Mouse (Mus musculus): ENCODE measurements around the gene Unc79. TPM values are rescaled to one million over a fixed set of nuclear protein-coding genes. Genes with fewer than 3 reads are reported as not detected.

Gene Unc79
- polyA plus RNA-seq, 1 experiment from 2014 or later: 6.3 TPM

- no peak overlapping the region for H3K4me3 ChIP-seq (replicated peaks)
- no peaks in the 10 kb centered on the region for H3K36me3 ChIP-seq
- no peak overlapping the region for H3K27ac ChIP-seq (replicated peaks)
- peaks cover 4% of the 10 kb centered on the region; the same call in 1 of the 2 replicates for H3K4me1 ChIP-seq
- H3K9ac ChIP-seq (replicated peaks): no peak overlapping the region
- 92% methylated on average over 7 of the region's 7 CpGs for WGBS
- H3K9me3 ChIP-seq (replicated peaks): no peaks in the 10 kb centered on the region
- no peak for ATAC-seq (ENCODE audit: low FRiP score)
- no peak overlapping the region for H3K4me2 ChIP-seq
- H3K27me3 ChIP-seq (replicated peaks): no peaks in the 10 kb centered on the region
Observed at GRCm38 (mm10) chr12:102960051-102960775, 11.6 kb downstream of the Unc79 start.

- Histone ChIP-seq H3K4me3 (replicated peaks) (no peak overlapping the region), H3K9ac (replicated peaks) (no peak overlapping the region), H3K9me3 (replicated peaks) (no peaks in the 10 kb centered on the region), H3K27ac (replicated peaks) (no peak overlapping the region), H3K4me1 (peaks cover 4% of the 10 kb centered on the region; the same call in 1 of the 2 replicates), H3K27me3 (replicated peaks) (no peaks in the 10 kb centered on the region), H3K36me3 (no peaks in the 10 kb centered on the region), H3K4me2 (no peak overlapping the region)
- ATAC-seq (ENCODE audit: low FRiP score): no peak
- WGBS: 72% methylated on average over 3 of the region's 3 CpGs
Observed at GRCm38 (mm10) chr12:102961066-102961465, 12.4 kb downstream of the Unc79 start.

- Histone ChIP-seq H3K36me3 (no peaks in the 10 kb centered on the region), H3K27ac (replicated peaks) (no peak overlapping the region), H3K4me2 (no peak overlapping the region), H3K4me3 (replicated peaks) (no peak overlapping the region), H3K4me1 (peaks cover 9% of the 10 kb centered on the region), H3K9ac (replicated peaks) (no peak overlapping the region), H3K9me3 (replicated peaks) (no peaks in the 10 kb centered on the region), H3K27me3 (replicated peaks) (no peaks in the 10 kb centered on the region)
- WGBS: 14% methylated on average over 3 of the region's 3 CpGs
- ATAC-seq (ENCODE audit: low FRiP score): no peak
Observed at GRCm38 (mm10) chr12:102964486-102964885, 15.8 kb downstream of the Unc79 start.

DNA sequence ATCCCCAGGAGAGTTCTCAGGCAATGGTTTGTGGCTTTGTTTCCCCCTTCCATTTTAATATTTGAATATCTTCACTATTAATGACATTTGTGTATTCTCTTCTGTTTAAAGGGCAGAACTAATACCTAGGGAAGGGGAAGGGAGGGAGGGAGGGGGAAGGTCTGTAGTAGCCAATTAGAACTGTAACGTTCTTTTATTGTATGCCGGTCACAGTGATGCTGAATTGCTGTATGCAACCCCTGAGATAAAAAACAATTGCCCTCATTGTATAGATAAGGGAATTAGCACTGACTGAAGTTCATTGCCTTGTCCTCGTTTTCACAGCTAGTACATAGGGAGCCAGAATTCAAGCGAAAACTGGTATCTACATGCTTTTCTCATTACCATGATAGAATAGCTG, 31.9 kb downstream of the Unc79 start:
- Histone ChIP-seq H3K9ac (replicated peaks) (no peak overlapping the region), H3K4me2 (no peak overlapping the region), H3K27me3 (replicated peaks) (no peaks in the 10 kb centered on the region), H3K27ac (replicated peaks) (0 out of 2 replicates have a peak overlapping the region, but pooled peaks have one; percentile 13), H3K36me3 (no peaks in the 10 kb centered on the region), H3K9me3 (replicated peaks) (no peaks in the 10 kb centered on the region), H3K4me3 (replicated peaks) (no peak overlapping the region), H3K4me1 (peaks cover 20% of the 10 kb centered on the region)
- no peak for ATAC-seq (ENCODE audit: low FRiP score)
- WGBS: 9% methylated on average over 4 of the region's 4 CpGs

DNA sequence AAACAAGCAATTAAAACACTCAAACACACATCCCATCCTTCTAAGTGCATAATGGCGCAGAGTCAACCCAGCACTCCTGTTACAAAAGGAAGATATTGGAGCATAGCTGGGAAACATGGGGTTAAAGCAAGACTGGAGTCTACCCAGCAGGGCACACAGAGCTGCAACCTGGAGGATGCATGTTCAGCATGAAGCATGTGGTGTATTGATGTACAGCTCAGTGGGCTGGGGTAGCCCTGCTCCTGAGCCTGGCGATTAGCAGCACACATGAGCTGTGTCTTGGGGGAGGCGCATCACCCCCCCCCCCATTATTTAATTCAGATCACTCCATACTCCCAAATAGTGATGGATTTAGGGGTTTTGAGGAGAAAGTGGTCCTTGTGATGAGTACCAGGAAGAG, 32.9 kb downstream of the Unc79 start:
- WGBS: 82% methylated on average over 3 of the region's 3 CpGs

GRCm38 (mm10) chr12:102985401-102985800, 36.7 kb downstream of the Unc79 start:
- Histone ChIP-seq H3K4me1 (peaks cover 17% of the 10 kb centered on the region), H3K27ac (replicated peaks) (no peak overlapping the region), H3K9ac (replicated peaks) (no peak overlapping the region), H3K27me3 (replicated peaks) (no peaks in the 10 kb centered on the region), H3K9me3 (replicated peaks) (no peaks in the 10 kb centered on the region), H3K4me2 (no peak overlapping the region), H3K4me3 (replicated peaks) (no peak overlapping the region), H3K36me3 (no peaks in the 10 kb centered on the region)
- no peak for ATAC-seq (ENCODE audit: low FRiP score)

More for the DNA sequence above, 32.9 kb downstream of the Unc79 start:
- Histone ChIP-seq H3K4me3 (replicated peaks) (no peak overlapping the region), H3K4me2 (no peak overlapping the region), H3K27me3 (replicated peaks) (no peaks in the 10 kb centered on the region), H3K36me3 (no peaks in the 10 kb centered on the region), H3K9me3 (replicated peaks) (no peaks in the 10 kb centered on the region), H3K27ac (replicated peaks) (no peak overlapping the region), H3K9ac (replicated peaks) (no peak overlapping the region), H3K4me1 (peaks cover 20% of the 10 kb centered on the region)
- ATAC-seq (ENCODE audit: low FRiP score): peak; percentile 48; the same call in 1 of the 2 replicates

GRCm38 (mm10) chr12:102987736-102988135, 39.1 kb downstream of the Unc79 start:
- Histone ChIP-seq H3K9me3 (replicated peaks) (no peaks in the 10 kb centered on the region), H3K9ac (replicated peaks) (no peak overlapping the region), H3K4me2 (no peak overlapping the region), H3K36me3 (peaks cover 11% of the 10 kb centered on the region; the same call in 1 of the 2 replicates), H3K4me3 (replicated peaks) (no peak overlapping the region), H3K4me1 (no peaks in the 10 kb centered on the region), H3K27ac (replicated peaks) (no peak overlapping the region), H3K27me3 (replicated peaks) (no peaks in the 10 kb centered on the region)
- WGBS: 90% methylated on average over 6 of the region's 6 CpGs
- ATAC-seq (ENCODE audit: low FRiP score): no peak

GRCm38 (mm10) chr12:103008491-103008890, 59.8 kb downstream of the Unc79 start:
- Histone ChIP-seq H3K27ac (replicated peaks) (no peak overlapping the region), H3K4me3 (replicated peaks) (no peak overlapping the region), H3K4me1 (peaks cover 13% of the 10 kb centered on the region), H3K9ac (replicated peaks) (no peak overlapping the region), H3K4me2 (no peak overlapping the region), H3K36me3 (0 out of 2 replicates have a peak, but pooled peaks cover 3% of the 10 kb centered on the region), H3K27me3 (replicated peaks) (no peaks in the 10 kb centered on the region), H3K9me3 (replicated peaks) (no peaks in the 10 kb centered on the region)
- WGBS: 20% methylated on average over 4 of the region's 4 CpGs
- no peak for ATAC-seq (ENCODE audit: low FRiP score)

DNA sequence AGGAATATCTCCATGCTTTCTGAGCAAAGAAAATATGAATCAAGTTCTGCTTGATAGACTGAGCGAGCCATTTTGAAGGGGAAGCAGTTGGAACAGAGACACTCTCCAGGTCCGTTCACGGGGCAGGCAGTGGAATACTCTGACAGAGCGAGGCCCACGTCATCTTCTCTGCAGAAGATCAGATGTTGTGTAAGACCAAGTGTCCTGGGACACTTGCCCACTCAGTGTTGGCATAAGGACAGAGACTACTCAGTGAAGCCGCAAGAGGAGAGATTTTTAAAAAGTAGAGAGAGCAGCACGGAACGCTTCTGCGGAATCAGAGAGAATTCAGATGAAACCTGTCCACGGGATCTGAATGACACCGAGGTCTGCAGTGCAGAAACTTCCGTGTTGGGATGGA, 69.5 kb downstream of the Unc79 start:
- no peak overlapping the region for H3K4me2 ChIP-seq
- no peak for ATAC-seq (ENCODE audit: low FRiP score)
- H3K9me3 ChIP-seq (replicated peaks): no peaks in the 10 kb centered on the region
- no peak overlapping the region for H3K27ac ChIP-seq (replicated peaks)
- no peaks in the 10 kb centered on the region for H3K4me1 ChIP-seq
- no peak overlapping the region for H3K4me3 ChIP-seq (replicated peaks)
- H3K9ac ChIP-seq (replicated peaks): no peak overlapping the region
- H3K36me3 ChIP-seq: peaks cover 34% of the 10 kb centered on the region
- WGBS: 91% methylated on average over 12 of the region's 12 CpGs
- no peaks in the 10 kb centered on the region for H3K27me3 ChIP-seq (replicated peaks)

GRCm38 (mm10) chr12:103036692-103037091, 88.0 kb downstream of the Unc79 start:
- no peak overlapping the region for H3K9ac ChIP-seq (replicated peaks)
- no peak for ATAC-seq (ENCODE audit: low FRiP score)
- no peaks in the 10 kb centered on the region for H3K27me3 ChIP-seq (replicated peaks)
- no peak overlapping the region for H3K4me2 ChIP-seq
- H3K9me3 ChIP-seq (replicated peaks): no peaks in the 10 kb centered on the region
- no peak overlapping the region for H3K27ac ChIP-seq (replicated peaks)
- H3K4me1 ChIP-seq: no peaks in the 10 kb centered on the region
- peaks cover 7% of the 10 kb centered on the region; the same call in 1 of the 2 replicates for H3K36me3 ChIP-seq
- 88% methylated on average over 5 of the region's 5 CpGs for WGBS
- no peak overlapping the region for H3K4me3 ChIP-seq (replicated peaks)

DNA sequence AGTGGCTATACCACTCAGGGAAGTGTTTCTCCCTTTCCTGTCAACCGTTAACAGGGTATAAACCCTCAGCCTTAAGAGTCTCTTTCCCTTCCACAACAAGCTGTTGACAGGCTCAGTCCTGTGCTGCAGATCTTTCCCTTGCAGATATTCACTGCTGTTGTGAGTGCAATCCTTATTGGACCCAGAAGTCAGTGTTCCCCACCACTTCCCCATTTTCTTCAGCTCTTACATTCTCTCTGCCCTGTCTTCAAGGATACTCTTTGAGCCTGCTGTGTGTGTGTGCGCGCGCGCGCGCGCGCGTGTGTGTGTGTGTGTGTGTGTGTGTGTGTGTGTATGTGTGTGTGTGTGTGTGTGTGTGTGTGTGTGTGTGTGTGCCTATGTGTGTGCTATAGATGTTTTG, 90.7 kb downstream of the Unc79 start:
- no peak overlapping the region for H3K4me2 ChIP-seq
- WGBS: 85% methylated on average over 10 of the region's 10 CpGs
- H3K4me1 ChIP-seq: no peaks in the 10 kb centered on the region
- no peak overlapping the region for H3K4me3 ChIP-seq (replicated peaks)
- no peak overlapping the region for H3K9ac ChIP-seq (replicated peaks)
- ATAC-seq (ENCODE audit: low FRiP score): no peak
- H3K36me3 ChIP-seq: peaks cover 16% of the 10 kb centered on the region
- H3K27me3 ChIP-seq (replicated peaks): no peaks in the 10 kb centered on the region
- H3K9me3 ChIP-seq (replicated peaks): no peaks in the 10 kb centered on the region
- no peak overlapping the region for H3K27ac ChIP-seq (replicated peaks)

DNA sequence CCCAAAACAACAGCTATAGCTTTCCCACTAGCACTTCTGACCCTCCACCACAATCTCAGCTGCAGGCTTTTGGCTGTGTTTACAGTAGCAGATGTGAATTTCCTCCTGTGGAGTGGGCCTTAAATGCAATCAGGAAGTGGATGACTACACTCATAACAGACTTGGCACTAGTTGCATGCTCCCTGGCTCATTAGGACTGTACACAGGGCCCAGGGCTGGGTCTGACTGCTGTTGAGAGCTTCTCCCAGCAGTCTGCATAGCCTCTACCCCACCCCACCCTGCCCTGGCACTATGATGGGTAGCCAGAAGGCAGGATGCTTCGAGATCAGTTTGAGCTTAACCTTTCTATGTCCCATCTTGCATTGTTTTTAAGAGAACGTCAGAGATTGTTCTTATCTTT, 91.5 kb downstream of the Unc79 start:
- no peaks in the 10 kb centered on the region for H3K9me3 ChIP-seq (replicated peaks)
- no peak overlapping the region for H3K4me3 ChIP-seq (replicated peaks)
- peaks cover 16% of the 10 kb centered on the region for H3K36me3 ChIP-seq
- H3K4me2 ChIP-seq: no peak overlapping the region
- 82% methylated on average over 2 of the region's 2 CpGs for WGBS
- H3K9ac ChIP-seq (replicated peaks): no peak overlapping the region
- H3K4me1 ChIP-seq: no peaks in the 10 kb centered on the region
- no peak overlapping the region for H3K27ac ChIP-seq (replicated peaks)
- no peaks in the 10 kb centered on the region for H3K27me3 ChIP-seq (replicated peaks)
- no peak for ATAC-seq (ENCODE audit: low FRiP score)
